Mouse (Mus musculus): ENCODE measurements around the gene Ptprr.
A peak's percentile ranks its signal among the peaks of the same experiment; 100 is the strongest.

Ptprr gene

GRCm38 (mm10) chr10:116017845-116018479, at the start of gene Ptprr:
Gene Ptprr, plus strand, starts transcription at chr10:116018213.
- peak; percentile 16 for DNase-seq (ENCODE audit: low spot score)

GRCm38 (mm10) chr10:115976345-115976744, 41.7 kb upstream of the Ptprr start:
- DNase-seq (ENCODE audit: low spot score), result no peak

- DNase-seq (ENCODE audit: low spot score), result peak; percentile 3
These were observed 39.0 kb upstream of the Ptprr start for GRCm38 (mm10) chr10:115978992-115979391.

- no peak for DNase-seq (ENCODE audit: low spot score)
These were observed 38.0 kb upstream of the Ptprr start for GRCm38 (mm10) chr10:115980018-115980417.

DNA sequence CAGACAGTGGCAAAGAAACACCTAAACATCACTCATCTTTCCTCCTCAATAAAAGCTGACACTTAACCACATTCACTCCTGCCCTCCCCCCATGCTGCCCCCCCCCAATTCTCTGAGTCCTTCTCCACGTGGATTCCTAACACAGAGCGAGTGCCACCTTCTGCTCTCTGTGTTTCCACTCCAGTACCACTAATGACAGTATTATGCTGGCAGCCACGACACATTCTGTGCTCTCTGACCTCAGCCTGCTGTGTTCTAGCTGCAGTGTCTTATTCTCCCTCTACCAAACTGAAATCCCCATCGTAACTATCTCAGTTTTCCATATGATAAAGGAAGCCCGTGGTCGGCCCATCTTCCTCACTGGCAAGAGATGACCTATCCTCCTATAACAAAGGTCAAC, 33.7 kb upstream of the Ptprr start:
- DNase-seq (ENCODE audit: low spot score), result no peak

GRCm38 (mm10) chr10:116001838-116002237, 16.2 kb upstream of the Ptprr start:
- DNase-seq (ENCODE audit: low spot score), result no peak

DNA sequence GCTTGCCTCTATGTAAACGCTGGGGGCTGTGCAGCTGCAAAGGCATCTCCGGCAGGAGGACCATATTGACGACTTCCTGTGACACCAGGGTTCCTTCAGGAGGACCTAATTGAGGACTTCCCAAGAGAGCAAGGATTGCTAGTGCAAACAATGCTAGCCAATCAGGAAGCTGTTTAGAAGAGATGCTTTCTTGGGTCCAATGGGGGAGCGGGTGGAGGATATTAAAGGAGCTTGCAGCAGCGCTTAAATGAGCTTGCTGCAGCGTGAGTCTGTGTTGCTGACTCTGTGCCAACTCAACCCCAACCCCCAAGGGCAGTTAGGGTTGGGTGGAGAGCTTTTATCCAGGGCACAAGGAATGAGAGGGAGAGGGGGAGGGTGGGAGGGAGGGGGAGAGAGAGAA, 11.3 kb upstream of the Ptprr start:
- no peak for DNase-seq (ENCODE audit: low spot score)

DNA sequence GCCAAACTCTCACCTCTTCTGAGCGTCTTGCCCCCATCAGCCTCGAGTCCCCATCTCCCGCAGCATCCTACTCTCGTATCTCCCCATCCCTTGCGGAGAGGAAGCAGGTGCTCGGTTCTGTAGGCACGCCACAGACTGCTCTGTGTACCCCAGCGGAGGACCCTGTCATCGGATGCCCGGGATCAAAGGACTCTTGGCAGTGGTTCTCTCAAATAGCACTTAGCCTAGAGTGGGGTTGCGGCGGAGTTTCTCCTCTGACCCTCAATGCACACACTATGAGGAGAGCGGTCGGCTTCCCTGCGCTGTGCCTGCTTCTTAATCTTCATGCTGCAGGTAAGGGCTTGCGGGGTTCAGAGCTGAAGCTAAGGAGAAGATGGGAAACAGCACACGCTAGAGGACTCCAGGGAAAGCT, 473 bp downstream of the Ptprr start:
- DNase-seq (ENCODE audit: low spot score), result no peak

- DNase-seq (ENCODE audit: low spot score), result peak; percentile 3
These were observed 1.3 kb downstream of the Ptprr start for GRCm38 (mm10) chr10:116019086-116019860.

- no peak for DNase-seq (ENCODE audit: low spot score)
These were observed 3.1 kb downstream of the Ptprr start for GRCm38 (mm10) chr10:116021081-116021480.

GRCm38 (mm10) chr10:116038150-116038549, 20.1 kb downstream of the Ptprr start:
- no peak for DNase-seq (ENCODE audit: low spot score)

- no peak for DNase-seq (ENCODE audit: low spot score)
These were observed 57.9 kb downstream of the Ptprr start for GRCm38 (mm10) chr10:116075954-116076353.

GRCm38 (mm10) chr10:116078636-116079035, 60.6 kb downstream of the Ptprr start:
- no peak for DNase-seq (ENCODE audit: low spot score)

GRCm38 (mm10) chr10:116079396-116079795, 61.4 kb downstream of the Ptprr start:
- no peak for DNase-seq (ENCODE audit: low spot score)

DNA sequence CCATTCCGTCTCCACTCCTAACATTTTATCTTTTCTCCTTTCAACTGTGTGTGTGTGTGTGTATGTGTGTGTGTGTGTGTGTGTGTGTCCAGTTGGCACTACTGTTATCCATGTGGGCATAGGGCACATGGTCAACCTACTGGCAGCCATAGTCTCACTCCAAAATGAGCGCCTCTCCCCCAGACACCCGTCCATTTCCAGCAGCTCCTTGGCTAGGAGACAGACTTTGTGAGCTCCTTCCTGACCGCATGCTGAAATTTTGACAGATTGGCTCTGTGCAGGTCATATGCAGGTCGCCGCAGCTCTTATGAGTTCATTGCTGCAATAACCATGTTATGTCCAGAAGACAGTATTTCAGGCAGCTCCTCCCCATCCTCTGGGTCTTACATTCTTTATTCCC, 62.8 kb downstream of the Ptprr start:
- no peak for DNase-seq (ENCODE audit: low spot score)

DNA sequence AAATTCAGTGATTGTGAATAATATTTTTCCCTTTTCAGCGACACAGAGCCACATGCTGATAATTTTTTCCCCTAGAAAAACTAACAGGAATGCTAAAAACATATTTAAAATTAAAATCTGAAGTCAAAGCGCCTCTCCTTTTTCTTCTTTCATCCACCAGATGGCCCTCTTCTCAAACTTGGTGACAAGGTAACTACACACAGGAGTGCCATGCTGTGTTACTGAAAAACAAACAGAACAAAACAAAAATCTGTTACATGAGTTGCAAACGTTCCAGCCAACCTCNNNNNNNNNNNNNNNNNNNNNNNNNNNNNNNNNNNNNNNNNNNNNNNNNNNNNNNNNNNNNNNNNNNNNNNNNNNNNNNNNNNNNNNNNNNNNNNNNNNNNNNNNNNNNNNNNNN, 66.0 kb downstream of the Ptprr start:
- no peak for DNase-seq (ENCODE audit: low spot score)

GRCm38 (mm10) chr10:116096466-116096865, 78.5 kb downstream of the Ptprr start:
- no peak for DNase-seq (ENCODE audit: low spot score)

GRCm38 (mm10) chr10:116098470-116098869, 80.5 kb downstream of the Ptprr start:
- DNase-seq (ENCODE audit: low spot score), result no peak

- DNase-seq (ENCODE audit: low spot score), result no peak
These were observed 90.2 kb downstream of the Ptprr start for GRCm38 (mm10) chr10:116108176-116108575.

DNA sequence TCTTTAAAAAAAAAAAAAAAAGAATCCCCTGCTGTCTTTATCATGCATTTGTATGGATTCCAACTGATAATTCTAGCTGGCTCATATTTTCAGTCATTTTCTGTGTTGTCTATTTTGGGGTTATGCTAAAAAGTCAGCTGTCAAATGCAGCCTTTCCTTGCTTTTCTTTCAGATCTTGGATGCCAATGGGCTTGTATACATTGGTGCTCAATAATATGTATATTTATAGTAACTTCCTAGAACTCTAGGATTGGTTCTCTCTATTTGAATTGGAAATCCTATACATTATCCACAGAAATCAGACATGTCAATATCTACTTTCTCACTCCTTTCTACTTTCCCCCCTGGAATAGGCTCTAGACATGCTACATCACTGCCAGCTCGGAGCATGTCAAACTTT, 90.7 kb downstream of the Ptprr start:
- DNase-seq (ENCODE audit: low spot score), result no peak

GRCm38 (mm10) chr10:116112868-116113267, 94.9 kb downstream of the Ptprr start:
- no peak for DNase-seq (ENCODE audit: low spot score)

- no peak for DNase-seq (ENCODE audit: low spot score)
These were observed 96.0 kb downstream of the Ptprr start, which contains the start of gene 4933416C03Rik for GRCm38 (mm10) chr10:116113867-116114474. Gene 4933416C03Rik, minus strand, starts transcription at chr10:116113917.
